Mouse (Mus musculus): Measurements from ENCODE around the gene Sh3pxd2a. TPM values are rescaled to one million over a fixed set of nuclear protein-coding genes. Genes with fewer than 3 reads are reported as not detected.

The Sh3pxd2a gene
- total RNA-seq, 2 experiments from 2014 or later, result 124 to 134 TPM

GRCm38 (mm10) chr19:47492422-47492821, 28.2 kb upstream of the Sh3pxd2a start:
- no peak for DNase-seq (ENCODE audit: low spot score in 2 of 2)

DNA sequence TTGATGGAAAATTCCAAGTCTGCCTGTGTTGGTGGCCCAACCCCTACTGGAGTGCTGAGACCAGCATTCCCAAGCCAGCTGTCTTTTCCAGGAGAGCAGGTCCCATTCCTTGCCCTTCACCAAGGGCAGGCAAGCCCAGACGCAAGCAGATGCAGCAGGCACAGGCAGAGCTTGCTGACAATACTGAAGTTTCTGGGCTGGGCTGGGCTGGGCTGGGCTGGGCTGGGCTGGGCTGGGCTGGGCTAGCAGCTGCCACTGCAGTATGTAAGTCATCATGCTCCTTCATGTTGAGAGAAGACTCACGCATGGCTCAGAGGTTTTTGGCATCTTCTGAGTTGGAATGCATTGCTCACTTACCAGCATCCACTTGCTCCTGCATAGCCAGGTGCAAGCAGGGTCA, 27.7 kb upstream of the Sh3pxd2a start:
- no peak for DNase-seq (ENCODE audit: low spot score in 2 of 2)

- DNase-seq (ENCODE audit: low spot score in 2 of 2), result no peak
Observed at GRCm38 (mm10) chr19:47489233-47489632, 25.0 kb upstream of the Sh3pxd2a start.

DNA sequence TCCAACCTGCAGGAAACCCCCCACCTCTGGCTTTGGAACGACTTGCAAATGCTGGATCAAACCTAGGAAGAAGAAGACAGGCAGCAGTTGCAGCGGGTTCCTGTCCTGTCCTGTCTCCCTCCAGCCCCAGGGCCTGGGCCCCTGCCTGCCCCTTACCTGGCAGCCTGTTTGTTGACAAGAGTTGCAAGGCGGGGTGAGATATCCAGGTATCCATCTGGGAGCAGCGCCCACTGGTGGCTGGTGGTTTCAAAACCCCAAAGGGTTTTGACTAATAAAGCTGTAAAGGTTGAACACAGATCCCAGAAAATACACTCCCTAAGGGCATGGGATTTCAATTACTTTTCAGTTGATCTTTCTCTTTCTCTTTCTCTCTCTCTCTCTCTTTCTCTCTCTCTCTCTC, 24.0 kb upstream of the Sh3pxd2a start:
- no peak for DNase-seq (ENCODE audit: low spot score in 2 of 2)

- no peak for DNase-seq (ENCODE audit: low spot score in 2 of 2)
Observed at GRCm38 (mm10) chr19:47487572-47487971, 23.4 kb upstream of the Sh3pxd2a start.

DNA sequence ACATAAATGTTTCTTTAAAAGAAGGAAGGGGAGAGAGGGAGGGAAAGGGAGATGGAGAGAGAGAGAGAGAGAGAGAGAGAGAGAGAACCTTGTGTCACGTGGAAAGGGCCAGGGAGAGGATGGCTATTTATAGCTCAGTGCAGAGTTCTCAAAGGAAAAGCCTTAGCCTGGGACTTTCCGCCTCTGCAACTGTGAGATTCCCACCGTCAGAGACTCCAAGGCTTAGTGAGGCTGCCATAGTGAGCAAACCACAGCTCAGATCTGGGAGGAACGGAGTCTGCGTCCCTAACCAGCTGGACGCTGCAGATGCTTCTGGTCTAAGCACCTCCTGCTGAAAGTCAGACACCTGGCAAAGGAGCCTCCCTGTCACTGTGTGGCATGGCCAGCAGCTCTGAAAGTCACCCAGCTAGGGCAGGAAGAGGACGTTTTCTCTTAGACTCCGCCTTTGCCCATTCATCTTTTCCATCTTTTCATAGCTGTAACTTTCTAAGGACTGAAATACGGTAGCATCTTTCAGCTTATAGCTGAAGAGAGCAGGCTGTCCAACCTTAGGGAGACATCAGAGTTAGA, 21.9 kb upstream of the Sh3pxd2a start:
- no peak for DNase-seq (ENCODE audit: low spot score in 2 of 2)

GRCm38 (mm10) chr19:47484110-47484509, 19.9 kb upstream of the Sh3pxd2a start:
- DNase-seq (ENCODE audit: low spot score in 2 of 2), result no peak

DNA sequence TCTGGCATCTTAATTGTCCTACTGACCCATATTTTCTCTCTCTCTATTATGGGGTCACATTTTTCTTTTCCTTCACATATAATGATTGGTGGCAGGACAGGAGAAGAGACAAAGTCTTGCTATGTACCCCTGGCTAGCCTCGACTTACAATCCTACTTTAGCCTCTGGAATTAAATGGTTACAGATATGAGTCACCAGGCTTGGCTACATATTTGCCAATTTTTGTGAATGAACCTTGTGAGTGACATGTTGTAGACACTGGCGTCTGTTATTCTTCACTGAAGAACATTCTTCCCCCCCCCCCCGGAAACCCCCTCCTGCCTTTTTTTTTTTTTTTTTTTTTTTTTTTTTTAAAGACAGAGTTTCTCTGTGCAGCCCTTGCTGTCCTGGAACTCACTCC, 19.1 kb upstream of the Sh3pxd2a start:
- no peak for DNase-seq (ENCODE audit: low spot score in 2 of 2)

- no peak for DNase-seq (ENCODE audit: low spot score in 2 of 2)
Observed at GRCm38 (mm10) chr19:47473453-47473852, 9.3 kb upstream of the Sh3pxd2a start.

- no peak for DNase-seq (ENCODE audit: low spot score in 2 of 2)
Observed at GRCm38 (mm10) chr19:47472881-47473400, 8.7 kb upstream of the Sh3pxd2a start.

DNA sequence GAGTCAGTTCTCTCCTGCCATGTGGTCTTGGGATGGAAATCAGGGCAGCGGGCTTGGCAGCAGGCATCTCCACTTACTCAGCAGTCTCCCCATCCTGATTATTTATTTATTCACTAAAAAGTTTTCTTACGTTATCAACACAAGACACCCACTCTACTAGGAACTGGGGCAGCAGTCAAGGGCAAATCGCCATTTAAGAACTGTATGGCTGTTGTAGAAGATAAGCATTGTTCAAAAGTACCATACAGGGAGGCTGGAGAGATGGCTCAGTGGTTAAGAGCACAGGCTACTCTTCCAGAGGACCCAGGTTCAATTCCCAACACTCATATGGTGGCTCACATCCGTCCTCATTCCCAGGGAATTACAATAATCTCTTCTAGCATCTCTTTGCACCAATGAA, 7.6 kb upstream of the Sh3pxd2a start:
- DNase-seq (ENCODE audit: low spot score in 2 of 2), result no peak

DNA sequence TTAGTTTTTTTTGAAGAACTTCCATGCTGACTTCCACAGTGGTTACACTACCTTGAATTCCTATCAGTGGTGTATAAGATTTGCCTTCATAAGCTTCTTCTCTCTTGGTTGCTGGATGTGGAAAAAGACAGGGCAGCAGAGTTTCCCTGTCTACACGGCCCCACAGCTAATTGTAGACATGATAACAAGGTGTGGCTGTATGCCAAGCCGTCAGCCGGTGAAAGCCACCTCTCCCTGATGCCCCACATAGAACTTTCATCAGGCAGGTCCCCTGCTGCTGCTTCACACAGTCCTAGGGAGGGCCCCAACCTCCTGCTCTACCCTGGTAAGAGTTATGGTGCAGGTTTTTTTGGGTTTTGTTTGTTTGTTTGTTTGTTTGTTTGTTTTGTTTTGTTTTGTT, 4.5 kb upstream of the Sh3pxd2a start:
- no peak for DNase-seq (ENCODE audit: low spot score in 2 of 2)

DNA sequence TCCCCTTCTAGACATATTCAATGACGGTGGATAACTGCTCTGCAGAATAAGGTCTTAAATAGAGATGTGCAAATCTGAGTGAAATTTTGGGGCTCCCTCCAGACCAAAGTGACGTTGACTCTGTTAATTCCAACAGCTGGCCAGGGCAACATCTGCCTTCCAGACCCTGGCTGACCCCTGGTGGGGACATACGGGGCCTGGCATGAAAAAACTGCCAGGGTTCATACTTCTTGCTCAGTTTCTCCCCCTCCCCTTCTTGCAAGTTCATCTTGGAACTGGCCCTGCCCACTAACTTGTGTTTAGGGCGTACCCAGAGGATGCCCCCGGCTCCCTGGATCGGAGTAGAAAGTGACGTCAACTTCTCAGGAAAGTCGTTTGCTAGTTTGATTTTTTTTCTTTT, 2.6 kb upstream of the Sh3pxd2a start:
- no peak for DNase-seq (ENCODE audit: low spot score in 2 of 2)

GRCm38 (mm10) chr19:47465467-47465866, 1.3 kb upstream of the Sh3pxd2a start:
- DNase-seq (ENCODE audit: low spot score in 2 of 2), result no peak

DNA sequence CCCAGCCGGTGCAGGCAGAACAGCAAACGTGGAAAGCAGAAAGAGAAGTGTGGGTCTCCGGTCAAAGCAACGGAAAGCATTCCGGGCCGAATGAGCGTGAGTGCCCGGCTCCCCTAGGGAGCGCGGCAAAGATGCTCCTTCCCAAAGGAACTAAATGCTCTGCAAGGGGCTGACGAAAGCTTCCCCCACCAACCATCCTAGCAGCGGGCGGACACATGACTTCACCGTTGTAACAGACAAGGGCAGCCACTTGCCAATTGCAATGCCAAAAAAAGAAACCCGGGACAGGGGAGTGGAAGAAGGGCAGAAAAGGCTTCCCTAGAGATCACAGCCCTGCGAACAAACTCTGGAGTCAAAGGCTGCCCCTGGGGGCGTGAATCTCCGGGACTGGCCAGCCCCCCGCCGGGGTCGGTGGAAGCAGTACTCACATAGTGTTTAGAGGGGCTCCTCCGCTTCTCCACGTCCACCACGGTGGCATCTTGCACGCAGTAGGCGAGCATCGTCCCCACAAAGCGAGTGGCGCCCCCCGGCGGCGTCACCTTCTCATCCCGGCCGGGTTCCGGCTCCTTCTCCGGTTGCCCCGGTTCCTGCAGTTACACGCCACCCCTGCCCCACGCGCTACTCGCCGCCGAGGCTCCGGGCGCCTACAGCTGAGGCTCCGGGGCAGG, 431 bp downstream of the Sh3pxd2a start:
- DNase-seq (ENCODE audit: low spot score in 2 of 2), result peak; percentile 78 to 89

DNA sequence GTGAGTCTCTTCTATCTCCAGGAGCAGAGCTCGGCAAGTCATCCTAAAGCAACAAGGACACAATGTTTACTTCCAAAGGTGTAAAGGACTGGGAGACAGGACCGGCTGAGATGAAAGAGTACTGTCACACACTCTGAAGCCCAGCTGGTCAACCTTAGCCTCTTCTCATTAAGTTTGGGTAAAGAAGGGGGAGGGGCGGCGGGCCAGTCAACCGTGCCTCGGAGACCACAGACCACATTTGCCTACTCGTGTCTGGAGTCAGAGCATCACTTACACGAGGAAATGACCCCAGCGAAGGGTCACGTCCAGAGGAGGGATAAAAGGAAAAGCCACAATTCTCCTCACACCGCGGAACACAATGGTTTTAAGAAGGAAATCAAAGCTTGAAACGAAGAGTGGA, 995 bp downstream of the Sh3pxd2a start:
- no peak for DNase-seq (ENCODE audit: low spot score in 2 of 2)

DNA sequence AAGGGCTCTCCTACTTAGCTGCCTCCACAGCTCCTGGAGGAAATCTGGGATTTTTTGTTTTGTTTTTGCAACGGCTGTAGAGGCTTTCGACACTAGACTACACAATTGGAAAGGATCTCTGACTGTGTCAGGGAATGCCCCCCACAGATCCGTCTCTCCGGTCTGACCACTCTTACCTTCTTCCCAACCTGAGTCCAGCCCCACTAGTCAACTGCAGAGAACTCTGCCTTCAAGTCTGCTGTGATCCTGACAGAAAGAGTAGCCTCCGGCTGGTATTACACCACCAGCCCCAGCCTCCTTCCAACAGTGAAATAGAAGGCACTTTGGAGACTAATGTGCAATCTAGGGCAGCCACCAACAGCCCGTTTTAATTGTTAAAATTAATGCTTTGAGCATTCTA, 1.5 kb downstream of the Sh3pxd2a start:
- DNase-seq (ENCODE audit: low spot score in 2 of 2), result no peak

GRCm38 (mm10) chr19:47461838-47462237, 2.4 kb downstream of the Sh3pxd2a start:
- no peak for DNase-seq (ENCODE audit: low spot score in 2 of 2)

DNA sequence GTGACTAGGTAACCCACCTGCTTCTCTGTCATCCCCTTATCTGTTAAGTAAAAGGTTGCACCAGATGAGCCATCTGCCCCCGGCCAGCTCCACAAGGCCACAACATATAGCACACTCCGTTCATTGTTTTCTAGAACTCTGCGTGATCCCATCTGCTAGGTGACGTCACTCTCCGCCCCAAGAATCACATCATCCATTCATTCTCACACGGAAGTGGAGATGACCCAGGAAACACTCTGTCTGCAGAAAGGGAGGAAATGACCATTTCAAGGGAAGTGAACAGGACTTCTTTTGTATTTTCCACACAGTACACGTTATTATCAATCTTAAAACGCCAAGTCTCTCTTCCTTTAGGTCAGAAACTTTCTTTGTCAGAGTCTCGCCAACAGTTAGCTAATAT, 2.8 kb downstream of the Sh3pxd2a start:
- DNase-seq (ENCODE audit: low spot score in 2 of 2), result no peak

DNA sequence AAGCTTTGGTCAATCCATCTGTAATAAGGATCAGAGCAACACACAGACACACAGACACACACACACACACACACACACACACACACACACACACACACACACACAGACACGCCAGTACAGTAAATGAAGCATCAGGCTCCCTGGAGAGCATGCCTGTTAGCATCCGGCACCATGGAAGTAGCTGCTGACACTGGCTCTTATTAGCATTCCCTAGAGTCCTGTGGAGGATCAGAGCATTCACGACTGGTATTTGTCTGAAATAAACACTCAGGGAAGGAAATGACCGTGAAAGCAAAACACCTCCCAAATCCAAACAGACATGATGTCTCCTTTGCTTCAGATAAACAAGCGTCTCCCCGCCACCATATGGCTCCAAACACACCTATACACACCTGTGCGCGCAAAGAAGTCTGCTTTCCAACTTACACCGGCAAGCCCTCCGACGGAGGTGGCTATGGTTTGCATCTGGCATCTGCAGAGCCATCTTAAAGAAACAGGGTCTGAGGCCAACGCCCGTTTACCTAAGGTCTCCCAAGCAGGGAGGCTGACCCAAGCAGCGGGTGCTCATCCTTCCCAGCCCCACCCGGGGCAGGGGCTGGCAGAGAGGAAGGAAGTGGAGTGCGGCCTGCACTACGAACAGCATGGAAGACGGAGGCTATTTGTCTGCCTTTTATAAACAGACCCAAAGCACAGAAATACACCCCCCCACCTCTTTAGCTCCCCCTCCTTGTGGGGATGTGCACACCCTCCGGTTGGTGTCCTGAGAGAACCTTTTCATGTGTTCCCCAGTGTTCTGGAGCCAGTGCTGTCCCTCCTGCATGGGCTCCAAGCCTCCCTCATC, 3.9 kb downstream of the Sh3pxd2a start:
- no peak for DNase-seq (ENCODE audit: low spot score in 2 of 2)

- no peak for DNase-seq (ENCODE audit: low spot score in 2 of 2)
Observed at GRCm38 (mm10) chr19:47459214-47459613, 5.0 kb downstream of the Sh3pxd2a start.

- DNase-seq (ENCODE audit: low spot score in 2 of 2), result no peak
Observed at GRCm38 (mm10) chr19:47458504-47459161, 5.6 kb downstream of the Sh3pxd2a start.
